Mouse (Mus musculus) liver, adult (tissue): ENCODE results near the gene Wbp11.

Experiments
- GATA4 ChIP-seq: IDR thresholded peaks from 2 replicates; pipeline ENCODE4 v1.6.1; 2014; ENCODE audit warnings: mild to moderate bottlenecking, low read length; ENCODE audit not compliant: insufficient replicate concordance

The Wbp11 gene

GRCm38 (mm10) chr6:136795850-136796249 lies 32.2 kb downstream of the Wbp11 start:
- TF ChIP-seq GATA4 = no peak

DNA sequence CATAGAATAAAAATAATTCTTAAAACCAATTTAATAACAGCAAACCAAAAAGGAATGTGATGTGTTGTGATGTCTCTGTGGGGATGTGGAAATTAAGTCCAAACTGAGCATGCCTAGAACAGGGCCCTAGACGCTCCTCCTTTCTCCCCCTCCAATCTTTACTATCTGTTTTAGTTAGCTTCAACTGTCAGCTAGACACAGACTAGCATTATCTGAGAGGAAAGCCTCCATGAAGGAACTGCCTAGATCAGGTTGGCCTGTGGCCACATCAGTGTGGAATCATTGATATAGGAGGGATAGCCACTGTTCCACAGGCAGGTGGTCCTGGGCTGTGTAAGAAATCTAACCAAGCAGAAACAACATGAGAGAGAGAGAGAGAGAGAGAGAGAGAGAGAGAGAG lies 32.9 kb downstream of the Wbp11 start:
- TF ChIP-seq GATA4 = no peak

GRCm38 (mm10) chr6:136793831-136794525 lies 34.1 kb downstream of the Wbp11 start:
- no peak for TF ChIP-seq GATA4

DNA sequence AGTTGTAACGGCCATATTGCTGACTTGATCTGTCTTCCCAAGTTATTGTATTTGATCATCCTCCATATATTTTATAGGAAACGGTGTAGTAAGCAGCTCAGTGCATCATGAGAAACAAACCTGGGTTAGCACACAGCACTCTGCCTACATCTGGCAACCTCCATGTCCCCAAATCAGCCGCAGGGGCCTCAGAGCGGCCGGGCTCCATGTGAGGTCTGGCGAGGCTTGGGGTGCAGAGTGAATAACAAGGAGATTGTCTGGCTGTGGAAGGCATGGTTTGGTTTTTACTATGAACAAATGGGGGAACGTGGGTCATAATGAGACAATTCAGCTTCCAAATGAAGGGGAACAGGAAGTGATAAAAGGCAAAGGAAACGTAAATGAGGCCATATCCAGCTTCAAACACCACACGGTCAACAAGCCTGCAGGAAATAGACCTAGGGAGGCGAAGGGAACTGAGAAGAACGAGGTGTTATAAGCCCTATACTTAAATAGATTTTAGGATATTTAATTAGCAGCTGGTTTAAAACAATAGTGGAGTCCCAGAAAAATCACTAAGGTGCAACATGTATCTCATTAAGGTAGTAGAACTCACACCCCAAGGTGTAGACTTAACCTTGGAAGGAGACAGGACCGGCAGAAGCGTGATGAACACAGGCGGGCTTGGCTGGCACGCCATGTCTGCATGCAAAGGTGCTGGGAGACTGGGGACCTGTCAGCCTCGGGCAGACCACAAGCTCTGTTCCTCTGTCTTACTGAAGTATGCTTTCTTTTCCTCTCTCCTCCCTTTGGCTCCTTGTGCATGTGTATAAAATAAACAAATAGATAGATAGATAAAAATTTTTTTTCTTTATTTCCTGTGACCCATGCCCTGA lies 34.9 kb downstream of the Wbp11 start:
- TF ChIP-seq GATA4 = no peak

GRCm38 (mm10) chr6:136789391-136789971 lies 38.6 kb downstream of the Wbp11 start:
- TF ChIP-seq GATA4 = no peak

DNA sequence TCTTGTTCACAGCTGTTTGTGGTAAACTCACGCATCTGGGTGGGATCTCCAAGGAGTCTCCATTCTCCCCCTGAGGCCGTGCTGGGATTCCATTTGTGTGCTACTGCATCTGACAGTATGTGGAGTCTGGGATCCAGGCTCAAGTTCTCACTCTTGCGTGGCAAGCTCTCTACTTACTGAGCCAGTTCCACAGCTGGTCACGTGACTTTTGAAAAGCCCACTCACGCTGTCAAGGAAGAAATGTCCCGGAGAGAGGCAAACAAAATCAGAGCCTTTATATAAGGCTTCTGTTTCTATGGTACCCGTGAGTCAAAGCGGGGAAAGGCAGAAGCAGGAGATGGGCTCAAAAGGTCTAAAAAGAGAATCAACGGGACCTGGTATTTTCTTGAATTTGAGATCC lies 45.3 kb downstream of the Wbp11 start:
- no peak for TF ChIP-seq GATA4

GRCm38 (mm10) chr6:136782146-136782545 lies 45.9 kb downstream of the Wbp11 start:
- TF ChIP-seq GATA4 = no peak

DNA sequence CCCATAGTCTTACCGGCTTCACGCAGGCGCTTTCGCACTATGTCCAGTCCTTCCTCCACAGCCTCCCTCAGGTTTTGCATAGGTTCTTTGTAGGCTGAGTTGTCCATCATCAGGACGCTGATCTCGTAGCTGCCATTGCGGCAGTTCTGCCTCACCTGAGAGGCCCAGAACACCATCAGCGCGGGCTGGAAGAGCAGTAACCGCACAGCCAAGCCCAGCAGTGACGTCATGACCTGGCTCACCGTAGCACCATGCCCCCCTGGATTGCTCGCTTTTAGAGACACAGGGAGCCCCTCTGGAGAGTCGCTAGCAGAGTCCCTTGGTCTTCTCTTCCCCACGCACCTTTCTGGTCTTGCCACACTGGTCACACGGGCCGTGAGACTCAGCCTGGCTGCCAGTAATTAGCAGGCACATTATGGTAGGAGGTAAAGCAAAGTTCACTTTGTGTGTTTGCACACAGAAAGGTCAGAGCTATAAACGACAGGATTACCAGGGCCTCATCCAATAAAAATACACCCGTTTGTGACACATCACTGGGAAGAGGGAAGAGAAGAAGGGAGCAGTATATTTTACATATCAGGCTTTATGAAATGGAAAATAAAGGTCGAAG lies 46.6 kb downstream of the Wbp11 start, which contains the start of gene Gucy2c:
TSS of gene Gucy2c (minus strand) at position 389 of the 610 bp plus-strand sequence.
- TF ChIP-seq GATA4 = no peak

- TF ChIP-seq GATA4 = no peak
These were observed 51.6 kb downstream of the Wbp11 start for GRCm38 (mm10) chr6:136776392-136776791.

DNA sequence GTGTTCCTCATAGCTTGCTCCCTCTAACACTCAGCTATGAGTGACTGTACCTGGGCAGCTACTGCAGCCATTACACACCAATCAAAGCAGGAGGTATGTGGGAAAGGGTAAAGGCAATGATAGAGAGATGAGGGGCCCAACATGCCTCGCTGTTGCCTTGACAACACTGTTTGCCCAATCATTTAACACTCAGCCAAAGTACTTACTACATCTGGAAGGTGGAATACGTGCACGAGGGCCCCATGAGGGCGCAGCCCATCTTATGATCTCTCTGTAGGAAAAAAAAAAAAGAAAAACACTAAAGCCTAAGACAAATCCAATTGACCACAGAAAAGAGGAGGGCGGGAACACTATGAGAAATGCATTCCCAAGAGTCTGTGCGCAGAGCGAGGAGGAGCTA lies 58.2 kb downstream of the Wbp11 start:
- no peak for TF ChIP-seq GATA4

GRCm38 (mm10) chr6:136769143-136769542 lies 58.9 kb downstream of the Wbp11 start:
- TF ChIP-seq GATA4 = no peak

DNA sequence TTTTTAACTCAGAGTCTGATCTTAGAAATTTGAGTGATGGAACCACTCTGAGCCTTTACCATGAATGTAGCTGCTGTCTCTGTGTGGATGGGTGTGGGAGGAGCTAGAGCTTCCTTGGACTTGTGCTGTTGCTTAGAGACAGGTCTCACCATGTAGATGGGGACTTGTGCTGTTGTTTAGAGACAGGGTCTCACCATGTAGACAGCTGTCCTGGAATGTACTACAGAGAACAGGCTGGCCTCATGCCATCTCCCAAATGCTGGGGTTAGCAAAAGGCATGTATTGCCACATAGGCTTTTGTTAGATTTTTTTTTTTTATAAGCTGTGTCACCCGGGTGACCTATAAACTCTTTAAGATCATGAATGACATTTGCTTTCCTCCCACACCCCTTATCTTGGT lies 64.1 kb downstream of the Wbp11 start:
- no peak for TF ChIP-seq GATA4
